Comparison of ENCODE assay signal across 30 mouse cellular contexts in the genomic region with DNA sequence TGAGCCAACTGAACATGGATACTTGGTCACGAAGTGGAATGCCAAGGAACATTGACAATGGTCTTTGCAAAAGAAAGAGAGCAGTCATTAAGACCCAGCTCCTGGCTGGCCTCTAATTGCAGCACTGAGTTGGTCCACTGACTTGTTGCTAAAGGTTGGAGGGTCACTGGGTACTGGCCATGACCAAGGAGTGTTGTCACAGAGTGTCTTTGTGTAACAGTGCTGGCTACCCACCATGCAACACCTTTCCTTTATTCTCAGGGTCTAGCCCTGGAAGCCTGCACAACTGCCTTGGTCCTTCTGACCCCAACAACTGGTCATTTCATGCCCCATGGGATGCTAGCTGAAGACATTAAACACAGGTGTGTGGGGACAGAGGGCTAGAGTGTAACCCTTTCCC.
DNase-seq lines count a peak whose midpoint lies in the region; ATAC-seq and TF ChIP-seq lines count a peak whose summit lies in the region.
"Had no signal": no experiment of that assay in that cellular context is flagged by ENCODE, and none has a peak within 500 bp of the region (broad histone marks: within the 10 kb centered on the region; RNA-seq: fewer than 3 reads in every experiment).

No protein-coding gene starts in this region.

- H3K9me3 ChIP-seq in kidney, embryonic 15.5 days (replicated peaks) = no peaks in the 10 kb centered on the region
- H3K9me3 ChIP-seq in limb, embryonic 10.5 days (replicated peaks) = no peaks in the 10 kb centered on the region
- H3K9me3 ChIP-seq: embryonic facial prominence, embryonic 12.5 days; forebrain, embryonic 10.5 days; forebrain, embryonic 13.5 days; heart, embryonic 12.5 days; heart, embryonic 15.5 days; hindbrain, embryonic 10.5 days; hindbrain, embryonic 13.5 days had no signal

- no peaks in the 10 kb centered on the region for H3K4me1 ChIP-seq in kidney, embryonic 15.5 days
- peaks cover 5% of the 10 kb centered on the region for H3K4me1 ChIP-seq in testis, adult 2 months (ENCODE audit: control insufficient read depth, insufficient read depth, low read length)
- peaks cover 8% of the 10 kb centered on the region for H3K4me1 ChIP-seq in limb, embryonic 10.5 days
- H3K4me1 ChIP-seq: embryonic facial prominence, embryonic 12.5 days; forebrain, embryonic 10.5 days; forebrain, embryonic 13.5 days; heart, embryonic 15.5 days; hindbrain, embryonic 10.5 days; hindbrain, embryonic 13.5 days had no signal

- TF ChIP-seq CTCF in testis, adult 2 months (IDR thresholded peaks at IDR 0.05; ENCODE audit: control insufficient read depth, insufficient read depth, insufficient replicate concordance, low read depth, low read length) = no peak

- H3K27ac ChIP-seq in kidney, embryonic 15.5 days = no peak overlapping the region
- peak overlapping the region; percentile 12; the same call in 1 of the 2 replicates for H3K27ac ChIP-seq in testis, adult 2 months (ENCODE audit: control insufficient read depth, insufficient read depth, low read depth, low read length)
- peak overlapping the region; percentile 61; the same call in 1 of the 2 replicates for H3K27ac ChIP-seq in limb, embryonic 10.5 days
- H3K27ac ChIP-seq: embryonic facial prominence, embryonic 12.5 days; forebrain, embryonic 10.5 days; forebrain, embryonic 13.5 days; heart, embryonic 15.5 days; hindbrain, embryonic 10.5 days; hindbrain, embryonic 13.5 days had no signal

- H3K9ac ChIP-seq in kidney, embryonic 15.5 days = no peak overlapping the region
- H3K9ac ChIP-seq: embryonic facial prominence, embryonic 12.5 days; forebrain, embryonic 13.5 days; heart, embryonic 12.5 days; heart, embryonic 15.5 days; hindbrain, embryonic 13.5 days had no signal

- H3K36me3 ChIP-seq in kidney, embryonic 15.5 days = no peaks in the 10 kb centered on the region
- H3K36me3 ChIP-seq in testis, adult 2 months (ENCODE audit: control insufficient read depth, insufficient read depth, low read length) = no peaks in the 10 kb centered on the region
- no peaks in the 10 kb centered on the region for H3K36me3 ChIP-seq in limb, embryonic 10.5 days
- H3K36me3 ChIP-seq: embryonic facial prominence, embryonic 12.5 days; forebrain, embryonic 10.5 days; heart, embryonic 12.5 days; heart, embryonic 15.5 days; hindbrain, embryonic 10.5 days; hindbrain, embryonic 13.5 days had no signal

- no peak overlapping the region for H3K4me3 ChIP-seq in kidney, embryonic 15.5 days (replicated peaks)
- H3K4me3 ChIP-seq in testis, adult 2 months (ENCODE audit: control insufficient read depth, low read depth, low read length) = no peak overlapping the region; the same call in 1 of the 2 replicates
- H3K4me3 ChIP-seq in limb, embryonic 10.5 days = no peak overlapping the region
- H3K4me3 ChIP-seq: embryonic facial prominence, embryonic 12.5 days; forebrain, embryonic 10.5 days; forebrain, embryonic 13.5 days; heart, embryonic 12.5 days; heart, embryonic 15.5 days; hindbrain, embryonic 10.5 days; hindbrain, embryonic 13.5 days had no signal

- ATAC-seq in kidney, embryonic 15.5 days (replicated peaks; ENCODE audit: low FRiP score) = peak; percentile 62
- ATAC-seq: activated CD4-positive, CD25-positive, alpha-beta regulatory T cell, adult 4 months; forebrain, embryonic 13.5 days; forebrain, embryonic 16.5 days; hindbrain, embryonic 16.5 days had no signal

- no peak for TF ChIP-seq POLR2A in testis, adult 2 months (IDR thresholded peaks at IDR 0.05; ENCODE audit: control insufficient read depth, low read depth, low read length)

- no peak overlapping the region for H3K4me2 ChIP-seq in kidney, embryonic 15.5 days
- H3K4me2 ChIP-seq: embryonic facial prominence, embryonic 12.5 days; forebrain, embryonic 13.5 days; heart, embryonic 12.5 days; heart, embryonic 15.5 days; hindbrain, embryonic 13.5 days had no signal

- 67% methylated on average over 1 of the region's 1 CpGs for WGBS in kidney, embryonic 15.5 days
- WGBS in limb, embryonic 10.5 days = 79% methylated on average over 1 of the region's 1 CpGs

- no peak for DNase-seq in kidney, postnatal 10 days
- no peak for DNase-seq in testis, postnatal 10 days (ENCODE audit: low spot score)
- no peak for DNase-seq in limb, embryonic 10.5 days (ENCODE audit: low spot score)
- DNase-seq in layer of hippocampus, adult 8-10 months (ENCODE audit: low spot score in 2 of 2) = no peak
- no peak for DNase-seq in heart, adult 11 months
- DNase-seq: adrenal gland, adult 8-10 months; adrenal gland, postnatal 25 days; B cell, adult 2 months; cerebellum, adult 11-12 months; cerebellum, adult 8-10 months; cerebellum, postnatal 10 days; cerebellum, postnatal 36 days; embryo, embryonic 11 days; gastrocnemius, postnatal 14 days; heart, adult 18-20 months; heart, postnatal 10 days; heart, postnatal 36 days had no signal

- no peaks in the 10 kb centered on the region for H3K27me3 ChIP-seq in kidney, embryonic 15.5 days
- no peaks in the 10 kb centered on the region for H3K27me3 ChIP-seq in testis, adult 2 months (ENCODE audit: control insufficient read depth, insufficient read depth, low read length)
- no peaks in the 10 kb centered on the region for H3K27me3 ChIP-seq in limb, embryonic 10.5 days (ENCODE audit: low read depth, poor library complexity, severe bottlenecking)
- H3K27me3 ChIP-seq: CH12.LX; embryonic facial prominence, embryonic 12.5 days; forebrain, embryonic 13.5 days; heart, embryonic 12.5 days; heart, embryonic 15.5 days; hindbrain, embryonic 13.5 days had no signal
